Mouse (Mus musculus) liver (tissue): ENCODE measurements around the gene Llgl2.

ENCODE experiments used
- DNase-seq: peaks from one replicate; pipeline ENCODE4 v3.0.0-alpha.2; 2020; ENCODE audit warnings: mixed read lengths

The Llgl2 gene

DNA sequence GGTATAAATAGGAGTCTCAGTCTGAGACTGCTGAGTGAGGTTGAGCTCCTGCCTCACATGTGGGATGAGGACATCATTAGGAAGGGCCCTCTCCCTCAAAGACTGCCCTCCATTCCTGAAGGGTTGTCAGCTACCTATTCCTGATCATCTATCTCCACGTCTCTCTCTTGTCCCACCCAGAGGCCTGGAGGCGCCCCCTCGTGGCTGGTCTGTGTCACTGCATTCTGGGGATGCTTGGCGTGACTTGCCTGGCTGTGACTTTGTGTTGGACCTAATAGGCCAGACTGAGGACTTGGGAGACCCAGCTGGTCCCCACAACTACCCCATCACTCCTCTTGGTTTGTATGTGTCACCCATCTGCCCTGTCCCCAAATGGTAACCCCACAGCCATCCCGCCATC lies 57.2 kb downstream of the Llgl2 start:
- DNase-seq, result peak; percentile 72

GRCm38 (mm10) chr11:115883251-115883650 lies 59.4 kb downstream of the Llgl2 start:
- DNase-seq, result no peak

DNA sequence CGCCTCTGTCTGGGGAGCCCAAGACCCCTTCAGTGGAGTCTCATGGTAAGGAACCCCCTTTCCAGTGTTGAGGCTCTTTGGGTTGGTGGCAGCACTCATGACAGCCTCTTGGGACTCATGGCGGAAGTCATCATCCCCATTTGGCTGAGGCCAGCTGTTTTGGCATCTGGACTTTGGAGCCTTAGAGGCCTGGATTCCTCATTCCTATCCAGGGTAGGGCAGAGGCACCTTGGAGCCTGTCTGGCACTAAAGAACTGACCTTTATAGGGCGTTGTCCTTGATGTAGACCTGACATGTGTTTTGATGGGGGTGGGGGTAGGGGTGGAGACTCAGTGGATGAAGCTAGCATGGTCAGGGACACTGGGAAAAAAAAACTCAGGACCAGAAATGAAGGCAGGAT lies 60.5 kb downstream of the Llgl2 start:
- DNase-seq, result no peak

GRCm38 (mm10) chr11:115885281-115885680 lies 61.4 kb downstream of the Llgl2 start:
- peak; percentile 30 for DNase-seq

DNA sequence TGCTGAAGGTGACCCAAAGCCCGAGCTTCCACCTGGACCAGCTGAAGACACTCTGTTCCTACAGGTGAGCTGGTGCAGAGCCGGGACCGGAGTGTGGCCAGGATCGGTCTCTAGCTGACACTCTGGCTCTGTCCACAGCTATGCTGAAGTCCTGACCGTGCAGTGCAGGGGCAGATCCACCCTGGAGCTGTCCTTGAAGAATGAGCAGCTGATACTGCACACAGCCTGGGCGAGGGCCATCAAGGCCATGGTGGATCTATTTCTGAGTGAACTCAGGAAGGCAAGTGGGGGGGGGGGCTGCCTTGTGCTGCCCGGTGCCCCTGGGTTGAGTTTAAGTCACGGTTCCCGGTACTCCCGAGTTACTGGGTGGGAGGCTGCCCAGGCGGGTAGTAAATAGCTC lies 62.6 kb downstream of the Llgl2 start:
- no peak for DNase-seq

- no peak for DNase-seq
Measured at GRCm38 (mm10) chr11:115888020-115888419, 64.2 kb downstream of the Llgl2 start.

GRCm38 (mm10) chr11:115889159-115889558 lies 65.3 kb downstream of the Llgl2 start:
- DNase-seq, result no peak

DNA sequence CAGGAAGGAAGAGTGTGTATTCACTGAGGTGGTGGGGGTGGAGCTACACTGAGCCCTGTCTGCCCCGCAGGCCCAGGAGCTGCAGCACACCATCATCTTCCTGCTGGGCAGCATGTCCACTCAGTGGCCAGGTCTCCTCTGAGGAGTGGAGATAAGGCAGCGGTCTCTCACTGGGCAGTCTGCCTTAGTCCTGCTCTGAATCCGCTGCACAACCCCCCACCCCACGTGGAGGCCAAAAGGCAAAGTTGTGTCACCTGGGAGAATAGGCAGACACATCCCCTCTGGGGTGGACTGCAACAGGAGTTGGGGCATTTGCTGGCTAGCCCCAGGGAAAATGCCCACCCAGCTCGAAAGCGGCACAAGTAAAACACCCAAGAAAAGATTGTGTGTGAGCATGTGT lies 68.4 kb downstream of the Llgl2 start:
- DNase-seq, result peak; percentile 28

GRCm38 (mm10) chr11:115893071-115893470 lies 69.2 kb downstream of the Llgl2 start:
- DNase-seq, result no peak

- peak; percentile 50 for DNase-seq
Measured at GRCm38 (mm10) chr11:115894755-115895520, 71.1 kb downstream of the Llgl2 start.

GRCm38 (mm10) chr11:115898446-115898845 lies 74.6 kb downstream of the Llgl2 start:
- no peak for DNase-seq

DNA sequence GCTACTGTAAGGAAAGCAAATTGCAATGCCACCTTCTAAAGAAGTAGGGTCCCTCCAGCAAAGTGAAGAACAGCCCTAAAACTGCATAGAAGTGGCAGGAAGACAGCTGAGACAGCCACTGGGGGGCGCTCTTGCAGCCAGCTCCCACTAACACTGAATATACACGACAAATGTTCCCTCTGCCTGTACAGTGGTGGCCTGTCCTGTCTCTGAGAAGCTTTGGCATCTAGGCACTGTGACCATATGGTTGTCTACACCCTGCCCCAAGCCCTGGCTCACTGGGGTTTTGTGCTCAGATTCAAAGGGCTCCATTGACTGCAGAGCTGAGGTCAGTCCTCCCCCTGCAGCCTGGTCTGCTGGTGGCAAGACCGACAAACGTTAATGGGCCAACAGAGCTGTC lies 75.0 kb downstream of the Llgl2 start:
- peak; percentile 88 for DNase-seq

- peak; percentile 75 for DNase-seq
Measured at GRCm38 (mm10) chr11:115899486-115900266, 75.8 kb downstream of the Llgl2 start, which contains the start of gene Smim5. Gene Smim5 (plus strand): TSS chr11:115899966.

- peak; percentile 53 for DNase-seq
Measured at GRCm38 (mm10) chr11:115900561-115901337, 76.9 kb downstream of the Llgl2 start.

DNA sequence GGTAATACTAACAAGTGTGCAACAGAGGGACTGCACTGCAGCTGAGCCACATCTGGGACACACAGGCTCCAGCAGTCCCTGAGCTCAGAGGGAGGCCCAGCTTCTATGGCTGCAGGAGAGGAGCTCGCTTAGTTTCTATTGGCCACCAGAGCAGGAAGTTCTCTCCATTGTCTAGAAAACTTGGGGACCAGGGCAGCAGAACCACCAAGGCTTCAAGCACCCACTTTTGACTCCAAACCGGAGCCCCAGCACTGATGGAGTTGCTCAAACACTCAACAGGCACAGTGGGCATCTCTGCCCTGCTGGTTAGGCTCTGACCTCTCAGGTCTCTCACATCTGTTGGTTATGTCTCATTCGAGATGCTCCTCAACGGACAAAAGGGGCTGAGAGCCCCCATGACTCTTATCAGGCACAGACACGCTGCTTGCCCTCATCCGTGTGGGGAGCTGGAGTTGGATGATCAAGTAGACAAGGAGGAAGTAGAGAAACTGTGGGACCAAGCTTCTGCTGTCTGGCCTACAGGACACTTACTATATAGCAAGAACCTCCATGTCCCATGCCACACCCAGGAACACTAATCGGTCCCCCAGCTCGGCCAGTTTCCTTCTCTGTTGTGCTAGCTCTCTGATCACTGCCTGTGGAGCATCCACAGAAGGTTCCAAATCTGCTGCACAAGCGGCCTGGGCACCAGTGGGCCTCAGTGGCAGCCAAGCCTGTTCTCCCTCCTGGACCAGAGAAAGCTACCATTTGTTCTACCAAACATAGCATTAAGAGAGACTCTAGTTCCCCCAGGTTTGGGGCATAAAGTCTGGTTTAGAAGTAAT lies 77.7 kb downstream of the Llgl2 start:
- DNase-seq, result peak; percentile 84

- peak; percentile 39 for DNase-seq
Measured at GRCm38 (mm10) chr11:115902177-115902576, 78.3 kb downstream of the Llgl2 start.

DNA sequence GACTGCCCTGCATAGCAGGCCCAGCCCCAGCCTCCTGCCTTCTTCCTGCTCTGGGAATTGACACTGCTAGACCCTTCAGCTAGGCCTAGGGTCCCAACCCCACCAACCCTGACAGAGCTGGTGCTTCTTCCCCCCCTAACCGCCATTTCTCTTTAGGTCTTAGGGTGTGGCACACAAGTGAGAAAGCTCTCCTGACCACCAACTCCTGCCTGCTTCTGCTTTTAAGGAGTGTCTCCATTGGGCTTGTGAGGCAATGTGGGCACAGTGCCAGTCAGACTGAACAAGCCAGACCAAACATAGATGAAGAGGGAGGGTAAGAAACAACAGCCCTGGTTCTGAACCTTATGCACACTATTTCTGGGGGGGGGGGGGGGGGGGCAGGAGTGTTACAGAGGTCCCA lies 79.0 kb downstream of the Llgl2 start:
- DNase-seq, result peak; percentile 49

DNA sequence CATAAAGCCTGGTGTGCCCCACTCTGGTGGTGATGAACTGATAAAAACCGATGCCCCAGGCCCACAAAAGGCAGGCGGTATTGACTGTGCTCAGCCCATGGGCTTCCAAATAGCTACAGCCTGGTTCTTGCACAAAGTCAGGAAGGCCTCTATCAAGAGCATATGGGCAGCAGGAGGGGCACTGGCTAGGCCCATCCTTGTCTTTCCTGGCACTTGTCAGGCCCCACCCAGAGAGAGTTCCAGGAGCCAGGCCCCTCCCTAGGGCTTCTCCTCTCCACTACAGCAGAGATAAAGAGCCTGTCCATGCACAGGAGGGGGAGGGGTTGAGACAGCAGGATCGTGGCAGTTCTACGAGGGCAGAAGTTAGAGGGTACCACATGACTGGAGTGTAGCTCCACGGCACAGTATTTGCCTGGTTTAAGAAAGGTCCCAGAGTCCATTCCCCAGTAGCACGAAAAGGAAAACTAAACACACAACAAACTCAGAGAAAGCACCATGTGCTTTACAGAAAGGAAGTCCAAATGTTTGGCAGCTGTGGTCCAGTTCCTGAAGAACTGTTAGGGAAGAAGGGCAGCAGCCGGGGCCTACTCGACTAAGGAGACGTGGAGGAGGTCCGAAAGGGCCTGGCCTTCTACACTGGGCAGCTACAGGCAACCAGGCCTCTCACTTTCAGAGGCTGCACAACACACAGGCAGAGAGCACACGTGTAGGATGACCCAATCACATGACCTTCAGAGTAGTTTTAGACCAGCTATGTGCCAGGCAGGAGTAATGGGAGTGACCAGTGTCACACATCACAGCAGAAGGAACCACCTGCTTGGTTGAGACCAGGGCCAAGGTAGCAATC lies 79.8 kb downstream of the Llgl2 start:
- DNase-seq, result peak; percentile 96

GRCm38 (mm10) chr11:115904231-115904955 lies 80.5 kb downstream of the Llgl2 start:
- DNase-seq, result peak; percentile 71
